Mouse (Mus musculus): ENCODE results near the gene Ift52.

Gene Ift52

GRCm38 (mm10) chr2:163074808-163075207 lies 57.7 kb downstream of the Ift52 start:
- DNase-seq (ENCODE audit: low spot score), result no peak

GRCm38 (mm10) chr2:163075234-163075633 lies 58.1 kb downstream of the Ift52 start:
- DNase-seq (ENCODE audit: low spot score), result no peak

- DNase-seq (ENCODE audit: low spot score), result no peak
These were observed 61.9 kb downstream of the Ift52 start for GRCm38 (mm10) chr2:163079041-163079440.

- no peak for DNase-seq (ENCODE audit: low spot score)
These were observed 65.4 kb downstream of the Ift52 start for GRCm38 (mm10) chr2:163082591-163082990.

- no peak for DNase-seq (ENCODE audit: low spot score)
These were observed 67.4 kb downstream of the Ift52 start for GRCm38 (mm10) chr2:163084519-163084918.

- no peak for DNase-seq (ENCODE audit: low spot score)
These were observed 67.9 kb downstream of the Ift52 start for GRCm38 (mm10) chr2:163085047-163085446.

GRCm38 (mm10) chr2:163086561-163086960 lies 69.4 kb downstream of the Ift52 start:
- no peak for DNase-seq (ENCODE audit: low spot score)

- no peak for DNase-seq (ENCODE audit: low spot score)
These were observed 70.6 kb downstream of the Ift52 start, which contains the start of gene Gtsf1l for GRCm38 (mm10) chr2:163087728-163088127. Gene Gtsf1l (minus strand): TSS chr2:163087855.

- DNase-seq (ENCODE audit: low spot score), result no peak
These were observed 72.4 kb downstream of the Ift52 start for GRCm38 (mm10) chr2:163089475-163090123.

GRCm38 (mm10) chr2:163094909-163095308 lies 77.8 kb downstream of the Ift52 start:
- no peak for DNase-seq (ENCODE audit: low spot score)
